Mouse (Mus musculus) midbrain, embryonic 15.5 days (tissue): ENCODE results near the gene Gm17622. TPM values are rescaled to one million over a fixed set of nuclear protein-coding genes. Genes with fewer than 3 reads are reported as not detected.

Experiments
- ATAC-seq: fragments of 200-750 bp; cut with Nextera tagmentation; replicated peaks from 2 replicates; pipeline ENCODE4 v1.8.0; 2017; ENCODE audit warnings: moderate TSS enrichment
- H3K27ac ChIP-seq: fragments of 300-500 bp; sonication (generic); 2 replicates; pipeline ENCODE4 v1.5.1; 2015; ENCODE audit warnings: mild to moderate bottlenecking, inconsistent platforms
- H3K27me3 ChIP-seq: fragments of 300-500 bp; sonication (generic); replicated peaks from 2 replicates; pipeline ENCODE4 v1.6.1; 2015; ENCODE audit warnings: inconsistent platforms
- H3K36me3 ChIP-seq: fragments of 300-500 bp; sonication (generic); replicated peaks from 2 replicates; pipeline ENCODE4 v1.6.1; 2015; ENCODE audit warnings: inconsistent platforms
- H3K4me1 ChIP-seq: fragments of 300-500 bp; sonication (generic); 2 replicates; pipeline ENCODE4 v1.6.1; 2015; ENCODE audit warnings: inconsistent platforms
- H3K4me2 ChIP-seq: fragments of 300-500 bp; sonication (generic); 2 replicates; pipeline ENCODE4 v1.6.1; 2015; ENCODE audit warnings: inconsistent platforms, mild to moderate bottlenecking, moderate library complexity
- H3K4me3 ChIP-seq: fragments of 300-500 bp; sonication (generic); 2 replicates; pipeline ENCODE4 v1.5.1; 2015; ENCODE audit warnings: mild to moderate bottlenecking, inconsistent platforms
- H3K9ac ChIP-seq: fragments of 300-500 bp; sonication (generic); 2 replicates; pipeline ENCODE4 v1.6.1; 2015; ENCODE audit warnings: mild to moderate bottlenecking, inconsistent platforms
- H3K9me3 ChIP-seq: fragments of 300-500 bp; sonication (generic); 2 replicates; pipeline ENCODE4 v1.6.1; 2016; ENCODE audit warnings: inconsistent platforms
- WGBS: fragments of 180-500 bp; shearing (Covaris S2); methylation state at CpG from one replicate; pipeline ENCODE4 v1.1.7; 2015; ENCODE audit warnings: mixed read lengths; 5-methylcytosine and 5-hydroxymethylcytosine counted together
- polyA plus RNA-seq: library from polyadenylated mRNA; unstranded; fragments of >200 nt; fragmentation: Nextera tagmentation; extraction: Ambion mirVana; gene quantifications from 2 replicates; pipeline ENCODE4 v1.2.1, GENCODE M21; 2015

The Gm17622 gene
- not detected in 2 replicates for polyA plus RNA-seq

- no peak within 1 kb of the TSS for H3K4me3 ChIP-seq
- H3K9me3 ChIP-seq, result no peaks in the 10 kb centered on the region; the same call in 1 of the 2 replicates
- H3K9ac ChIP-seq, result no peak within 1 kb of the TSS
- H3K4me2 ChIP-seq, result no peak within 1 kb of the TSS
- H3K27ac ChIP-seq, result no peak within 1 kb of the TSS
- ATAC-seq, result no peak
- H3K36me3 ChIP-seq, result 0 out of 2 replicates have a peak, but pooled peaks cover 9% of the 10 kb centered on the region
- no peaks in the 10 kb centered on the region for H3K27me3 ChIP-seq
- WGBS, result 93% methylated on average over 3 of the region's 3 CpGs
- H3K4me1 ChIP-seq, result no peaks in the 10 kb centered on the region
Measured at GRCm38 (mm10) chr13:96490433-96490832, at the start of gene Gm17622. Gene Gm17622, plus strand, starts transcription at chr13:96490733.

GRCm38 (mm10) chr13:96450205-96450856, 40.2 kb upstream of the Gm17622 start:
- no peak for ATAC-seq
- no peak overlapping the region for H3K4me3 ChIP-seq
- no peaks in the 10 kb centered on the region for H3K36me3 ChIP-seq
- H3K4me2 ChIP-seq, result no peak overlapping the region
- WGBS, result 79% methylated on average over 11 of the region's 11 CpGs
- H3K4me1 ChIP-seq, result no peaks in the 10 kb centered on the region
- no peak overlapping the region for H3K27ac ChIP-seq
- no peak overlapping the region for H3K9ac ChIP-seq
- no peaks in the 10 kb centered on the region for H3K27me3 ChIP-seq
- no peaks in the 10 kb centered on the region for H3K9me3 ChIP-seq

- Histone ChIP-seq H3K9ac (no peak overlapping the region), H3K4me2 (no peak overlapping the region), H3K4me1 (no peaks in the 10 kb centered on the region), H3K27me3 (no peaks in the 10 kb centered on the region), H3K4me3 (no peak overlapping the region), H3K27ac (no peak overlapping the region), H3K36me3 (no peaks in the 10 kb centered on the region), H3K9me3 (no peaks in the 10 kb centered on the region)
- 92% methylated on average over 7 of the region's 7 CpGs for WGBS
- ATAC-seq, result no peak
Measured at GRCm38 (mm10) chr13:96450869-96451268, 39.7 kb upstream of the Gm17622 start.

GRCm38 (mm10) chr13:96451386-96452140, 39.0 kb upstream of the Gm17622 start:
- H3K4me1 ChIP-seq, result no peaks in the 10 kb centered on the region
- H3K36me3 ChIP-seq, result no peaks in the 10 kb centered on the region
- no peak overlapping the region for H3K9ac ChIP-seq
- no peaks in the 10 kb centered on the region for H3K9me3 ChIP-seq
- no peaks in the 10 kb centered on the region for H3K27me3 ChIP-seq
- no peak overlapping the region for H3K4me2 ChIP-seq
- 90% methylated on average over 11 of the region's 11 CpGs for WGBS
- no peak for ATAC-seq
- H3K27ac ChIP-seq, result no peak overlapping the region
- H3K4me3 ChIP-seq, result no peak overlapping the region

- no peak overlapping the region for H3K4me2 ChIP-seq
- ATAC-seq, result no peak
- H3K36me3 ChIP-seq, result no peaks in the 10 kb centered on the region
- no peak overlapping the region for H3K27ac ChIP-seq
- WGBS, result 92% methylated on average over 3 of the region's 3 CpGs
- H3K4me1 ChIP-seq, result no peaks in the 10 kb centered on the region
- no peaks in the 10 kb centered on the region for H3K9me3 ChIP-seq
- H3K4me3 ChIP-seq, result no peak overlapping the region
- no peak overlapping the region for H3K9ac ChIP-seq
- H3K27me3 ChIP-seq, result no peaks in the 10 kb centered on the region
Measured at GRCm38 (mm10) chr13:96452621-96453020, 37.9 kb upstream of the Gm17622 start.

- H3K4me2 ChIP-seq, result no peak overlapping the region
- ATAC-seq, result no peak
- 83% methylated on average over 3 of the region's 3 CpGs for WGBS
- H3K36me3 ChIP-seq, result no peaks in the 10 kb centered on the region
- H3K27ac ChIP-seq, result no peak overlapping the region
- H3K4me1 ChIP-seq, result no peaks in the 10 kb centered on the region
- no peaks in the 10 kb centered on the region for H3K27me3 ChIP-seq
- no peak overlapping the region for H3K9ac ChIP-seq
- H3K9me3 ChIP-seq, result no peaks in the 10 kb centered on the region
- H3K4me3 ChIP-seq, result no peak overlapping the region
Measured at GRCm38 (mm10) chr13:96454288-96454687, 36.2 kb upstream of the Gm17622 start.

- no peaks in the 10 kb centered on the region for H3K9me3 ChIP-seq
- no peak for ATAC-seq
- WGBS, result 95% methylated on average over 5 of the region's 5 CpGs
- H3K27me3 ChIP-seq, result no peaks in the 10 kb centered on the region
- H3K36me3 ChIP-seq, result no peaks in the 10 kb centered on the region
- H3K4me3 ChIP-seq, result no peak overlapping the region
- H3K4me2 ChIP-seq, result no peak overlapping the region
- no peak overlapping the region for H3K9ac ChIP-seq
- no peaks in the 10 kb centered on the region for H3K4me1 ChIP-seq
- no peak overlapping the region for H3K27ac ChIP-seq
Measured at GRCm38 (mm10) chr13:96457566-96457965, 33.0 kb upstream of the Gm17622 start.

- Histone ChIP-seq H3K9me3 (no peaks in the 10 kb centered on the region), H3K27ac (no peak overlapping the region), H3K27me3 (no peaks in the 10 kb centered on the region), H3K4me3 (no peak overlapping the region), H3K4me1 (no peaks in the 10 kb centered on the region), H3K4me2 (no peak overlapping the region), H3K9ac (no peak overlapping the region), H3K36me3 (no peaks in the 10 kb centered on the region)
- no peak for ATAC-seq
- WGBS, result 81% methylated on average over 5 of the region's 5 CpGs
Measured at GRCm38 (mm10) chr13:96458018-96458417, 32.5 kb upstream of the Gm17622 start.

- Histone ChIP-seq H3K4me2 (no peak overlapping the region), H3K9ac (no peak overlapping the region), H3K4me1 (no peaks in the 10 kb centered on the region), H3K27me3 (no peaks in the 10 kb centered on the region), H3K9me3 (no peaks in the 10 kb centered on the region), H3K36me3 (no peaks in the 10 kb centered on the region), H3K4me3 (no peak overlapping the region), H3K27ac (no peak overlapping the region)
- WGBS, result 83% methylated on average over 4 of the region's 4 CpGs
- no peak for ATAC-seq
Measured at GRCm38 (mm10) chr13:96458606-96459005, 31.9 kb upstream of the Gm17622 start.

- Histone ChIP-seq H3K4me3 (no peak overlapping the region), H3K4me2 (no peak overlapping the region), H3K9ac (no peak overlapping the region), H3K27me3 (no peaks in the 10 kb centered on the region), H3K4me1 (no peaks in the 10 kb centered on the region), H3K9me3 (no peaks in the 10 kb centered on the region), H3K36me3 (no peaks in the 10 kb centered on the region), H3K27ac (no peak overlapping the region)
- 77% methylated on average over 1 of the region's 1 CpGs for WGBS
- no peak for ATAC-seq
Measured at GRCm38 (mm10) chr13:96462644-96463043, 27.9 kb upstream of the Gm17622 start.

- no peaks in the 10 kb centered on the region for H3K9me3 ChIP-seq
- H3K4me1 ChIP-seq, result no peaks in the 10 kb centered on the region
- H3K4me3 ChIP-seq, result no peak overlapping the region
- no peak overlapping the region for H3K27ac ChIP-seq
- 62% methylated on average over 5 of the region's 5 CpGs for WGBS
- H3K36me3 ChIP-seq, result no peaks in the 10 kb centered on the region
- H3K4me2 ChIP-seq, result no peak overlapping the region
- no peak overlapping the region for H3K9ac ChIP-seq
- no peak for ATAC-seq
- H3K27me3 ChIP-seq, result no peaks in the 10 kb centered on the region
Measured at GRCm38 (mm10) chr13:96465315-96465714, 25.2 kb upstream of the Gm17622 start.

- Histone ChIP-seq H3K9ac (no peak overlapping the region), H3K27ac (no peak overlapping the region), H3K9me3 (no peaks in the 10 kb centered on the region), H3K4me2 (no peak overlapping the region), H3K36me3 (no peaks in the 10 kb centered on the region), H3K4me1 (no peaks in the 10 kb centered on the region), H3K4me3 (no peak overlapping the region), H3K27me3 (no peaks in the 10 kb centered on the region)
- 88% methylated on average over 5 of the region's 5 CpGs for WGBS
- no peak for ATAC-seq
Measured at GRCm38 (mm10) chr13:96468678-96469077, 21.9 kb upstream of the Gm17622 start.

GRCm38 (mm10) chr13:96470556-96470955, 20.0 kb upstream of the Gm17622 start:
- ATAC-seq, result no peak
- H3K4me1 ChIP-seq, result no peaks in the 10 kb centered on the region
- no peak overlapping the region for H3K9ac ChIP-seq
- no peaks in the 10 kb centered on the region for H3K27me3 ChIP-seq
- no peaks in the 10 kb centered on the region for H3K36me3 ChIP-seq
- 89% methylated on average over 6 of the region's 6 CpGs for WGBS
- H3K4me2 ChIP-seq, result no peak overlapping the region
- no peaks in the 10 kb centered on the region for H3K9me3 ChIP-seq
- no peak overlapping the region for H3K4me3 ChIP-seq
- H3K27ac ChIP-seq, result no peak overlapping the region
